Mouse (Mus musculus): ENCODE results near the gene Dennd1a. TPM values are rescaled to one million over a fixed set of nuclear protein-coding genes. Genes with fewer than 3 reads are reported as not detected.

The Dennd1a gene
- total RNA-seq, 1 experiment from 2014 or later, result 35.3 TPM

DNA sequence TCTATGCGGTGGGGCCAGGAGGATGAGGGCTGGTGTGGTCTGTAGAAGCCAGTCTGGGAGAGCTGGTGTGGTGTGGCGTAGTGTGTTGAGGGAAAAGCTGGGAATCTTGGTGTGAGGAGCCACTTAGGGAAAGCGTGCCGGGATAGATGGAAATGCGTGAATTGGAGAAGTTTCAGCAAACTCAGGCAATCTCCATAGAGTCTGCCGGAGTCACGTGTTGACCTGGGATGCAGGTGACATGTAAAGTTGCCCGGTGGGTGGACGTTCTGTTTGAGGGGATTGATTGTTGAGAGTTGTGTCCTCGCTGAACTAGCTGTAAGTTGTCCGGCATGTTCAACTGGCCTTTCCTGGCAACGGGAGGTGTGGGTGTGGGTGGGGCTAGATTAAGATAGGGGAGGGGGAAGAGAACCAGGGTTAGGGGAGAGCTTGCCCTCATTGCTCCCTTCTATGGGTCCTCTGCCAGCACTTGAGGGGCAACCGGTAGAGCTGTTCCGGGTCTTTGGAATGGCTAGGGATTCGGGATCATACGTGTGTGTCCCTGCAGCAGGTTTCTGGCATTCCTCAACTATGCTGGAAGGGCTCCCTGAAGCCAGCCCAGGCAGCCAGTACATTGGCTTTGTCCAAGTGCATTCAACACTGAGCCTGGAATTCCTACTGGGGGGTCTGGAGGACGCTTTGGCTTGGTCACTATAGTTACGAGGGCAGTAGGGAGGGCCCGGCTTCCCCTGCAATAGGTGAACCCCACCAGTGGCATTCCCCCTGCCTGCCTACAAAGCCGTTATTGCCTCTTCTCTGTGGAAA is 510.4 kb downstream of the Dennd1a start:
- no peak for ATAC-seq (ENCODE audit: extremely low read depth, insufficient number of reproducible peaks, low FRiP score, poor library complexity, severe bottlenecking)

DNA sequence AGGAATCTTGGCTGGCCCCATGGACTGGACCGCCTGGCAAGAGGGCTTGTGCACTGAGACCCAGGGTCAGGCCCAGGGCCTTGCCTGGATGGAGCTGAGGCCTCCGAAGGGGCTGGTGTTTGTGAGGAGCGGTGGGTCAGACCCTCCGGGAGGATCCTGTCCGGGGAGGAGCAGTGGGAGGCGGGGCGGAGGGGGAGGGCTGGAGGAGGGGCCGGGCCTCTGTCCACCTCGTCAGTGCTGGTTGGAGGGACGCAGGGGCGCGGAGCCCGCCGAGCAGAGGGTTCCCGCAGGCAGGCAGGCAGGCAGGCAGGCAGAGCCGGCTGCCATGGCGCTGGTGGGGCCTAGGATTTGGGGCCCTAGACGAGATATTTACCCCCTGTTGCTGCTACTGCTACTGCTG is 511.2 kb downstream of the Dennd1a start, which contains the start of gene Crb2:
Gene Crb2 (plus strand): TSS at position 234 of the 400 bp plus-strand sequence.
- no peak for ATAC-seq (ENCODE audit: extremely low read depth, insufficient number of reproducible peaks, low FRiP score, poor library complexity, severe bottlenecking)

DNA sequence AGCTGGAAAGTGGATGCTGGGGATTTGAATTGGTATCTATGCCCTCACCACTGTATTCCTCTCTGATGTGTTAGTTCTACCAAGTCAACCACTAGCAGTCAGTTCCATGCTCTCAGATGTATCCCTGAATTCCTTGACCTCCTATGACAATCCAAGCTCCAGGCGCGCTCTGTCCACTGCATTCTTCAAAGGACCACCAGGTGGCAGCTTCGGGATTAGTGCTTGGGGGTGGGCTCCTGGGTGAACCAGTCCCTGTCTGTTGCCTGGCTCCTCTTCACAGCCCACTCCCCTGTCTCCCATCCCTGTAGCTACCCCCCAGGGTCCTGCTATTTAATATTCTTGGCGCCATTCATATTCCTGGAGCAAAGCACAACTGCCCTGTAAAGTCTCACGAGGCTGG is 512.6 kb downstream of the Dennd1a start:
- ATAC-seq (ENCODE audit: extremely low read depth, insufficient number of reproducible peaks, low FRiP score, poor library complexity, severe bottlenecking), result no peak

DNA sequence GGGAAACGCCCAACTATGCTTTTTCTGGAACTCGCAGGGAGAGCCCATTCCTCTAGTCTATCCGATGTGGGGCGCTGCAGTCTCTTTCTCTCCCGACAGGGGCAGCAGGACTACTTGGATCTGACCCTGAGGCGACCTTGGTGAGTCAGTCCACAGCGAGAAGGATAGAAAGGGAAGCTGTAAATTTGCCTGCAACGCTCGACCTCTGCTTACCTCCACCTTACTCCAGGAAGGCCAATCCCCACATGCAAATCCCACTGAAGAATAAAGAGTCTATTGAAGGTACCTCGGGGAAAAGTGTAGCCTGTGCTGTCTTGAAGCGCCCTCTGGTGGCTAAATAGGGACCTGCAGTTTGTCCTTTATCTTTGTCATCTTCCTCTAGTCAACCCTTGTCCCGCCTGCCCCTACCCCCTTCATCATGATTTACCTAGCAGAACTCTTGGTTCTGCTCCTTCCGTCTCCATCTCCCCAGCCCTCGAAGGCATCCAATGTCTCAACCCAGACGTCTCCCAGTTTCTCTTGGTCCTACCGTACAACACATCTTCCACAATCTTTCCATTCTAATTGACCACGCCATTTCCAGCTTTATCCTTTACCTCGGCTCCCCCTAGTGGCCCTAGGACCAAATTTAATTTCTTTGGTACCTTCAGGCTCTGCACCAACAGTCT is 515.4 kb downstream of the Dennd1a start:
- ATAC-seq (ENCODE audit: extremely low read depth, insufficient number of reproducible peaks, low FRiP score, poor library complexity, severe bottlenecking), result peak; percentile 59

DNA sequence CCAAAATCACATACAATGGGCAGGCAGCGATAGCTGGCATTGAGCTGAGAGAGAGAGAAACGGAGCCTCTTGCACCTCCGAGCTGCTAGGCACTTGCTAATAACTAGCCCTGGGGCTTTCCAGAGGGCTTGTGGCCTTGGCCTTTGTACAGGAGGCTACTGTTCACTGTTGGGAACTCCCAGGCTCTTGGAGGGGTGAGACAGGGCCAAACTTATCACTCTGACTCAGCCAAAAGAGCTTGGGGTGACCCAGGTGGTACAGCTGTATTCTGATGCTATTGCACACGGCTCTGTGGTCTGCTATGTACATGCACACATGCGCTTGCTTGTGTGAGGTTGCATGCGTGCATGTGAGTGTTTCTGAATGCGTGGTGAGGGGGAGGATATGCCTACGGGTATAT is 517.4 kb downstream of the Dennd1a start:
- no peak for ATAC-seq (ENCODE audit: extremely low read depth, insufficient number of reproducible peaks, low FRiP score, poor library complexity, severe bottlenecking)

DNA sequence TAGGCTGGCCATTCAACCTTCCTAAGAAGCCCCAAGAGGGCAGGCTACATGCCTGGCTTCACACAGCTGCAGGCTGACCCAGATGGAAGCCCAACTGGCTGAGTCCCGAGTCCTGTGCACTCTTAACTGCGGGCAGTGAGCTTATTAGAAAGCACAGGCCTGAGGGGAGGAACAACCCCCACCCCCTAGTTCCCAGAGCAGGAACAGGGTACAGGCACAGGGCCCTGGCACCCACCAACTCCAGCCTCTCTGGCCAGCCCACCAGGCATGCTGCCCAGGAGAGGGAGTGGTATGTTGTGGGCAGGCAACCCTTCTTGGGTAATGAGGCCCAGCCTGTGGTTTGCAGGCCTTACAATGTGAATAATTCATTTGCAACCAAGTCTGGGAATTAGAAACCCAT is 518.3 kb downstream of the Dennd1a start:
- ATAC-seq (ENCODE audit: extremely low read depth, insufficient number of reproducible peaks, low FRiP score, poor library complexity, severe bottlenecking), result no peak

DNA sequence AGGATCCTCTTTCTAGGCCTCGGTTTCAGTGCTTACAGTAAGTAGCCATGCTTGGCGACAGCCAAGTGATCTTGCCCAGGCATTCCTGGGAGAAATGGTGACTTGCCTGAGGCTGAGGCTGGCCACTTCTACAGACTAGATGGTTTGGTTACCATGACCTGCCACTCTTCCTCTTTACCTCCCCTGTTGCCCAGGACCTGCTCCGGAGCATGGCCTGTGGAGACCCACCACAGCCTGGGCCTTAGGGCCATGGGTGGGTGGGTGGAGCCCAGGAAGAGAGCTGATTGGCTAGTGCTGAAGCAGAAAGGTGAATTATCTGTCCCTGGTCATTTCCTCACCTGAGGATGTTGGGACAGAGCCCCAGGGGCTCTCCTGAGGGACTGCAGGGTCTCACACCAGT is 519.5 kb downstream of the Dennd1a start:
- ATAC-seq (ENCODE audit: extremely low read depth, insufficient number of reproducible peaks, low FRiP score, poor library complexity, severe bottlenecking), result no peak

DNA sequence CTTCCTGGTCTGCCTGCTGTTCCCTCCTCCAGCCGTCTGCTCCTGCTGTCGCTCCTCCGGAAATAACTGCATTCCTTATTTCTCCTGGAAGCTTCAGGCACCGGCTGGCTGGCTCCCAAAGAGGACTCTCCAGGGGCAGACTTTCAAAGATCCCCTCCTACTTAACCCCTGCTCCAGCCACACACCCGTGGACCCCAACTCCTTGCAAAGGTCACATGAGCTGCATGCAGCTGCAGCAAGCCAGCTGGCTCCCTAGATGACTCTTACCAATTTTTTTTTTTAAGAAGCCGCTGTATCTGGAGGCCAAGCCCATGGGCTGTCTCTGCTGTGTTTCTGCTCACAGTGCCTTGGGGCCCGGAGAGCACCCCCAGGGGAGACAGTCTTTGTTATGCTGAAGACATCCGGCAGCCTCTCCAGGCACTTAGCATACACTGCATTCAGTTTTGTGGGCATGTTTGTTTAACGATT is 520.1 kb downstream of the Dennd1a start:
- ATAC-seq (ENCODE audit: extremely low read depth, insufficient number of reproducible peaks, low FRiP score, poor library complexity, severe bottlenecking), result peak; percentile 37; the same call in 1 of the 2 replicates

DNA sequence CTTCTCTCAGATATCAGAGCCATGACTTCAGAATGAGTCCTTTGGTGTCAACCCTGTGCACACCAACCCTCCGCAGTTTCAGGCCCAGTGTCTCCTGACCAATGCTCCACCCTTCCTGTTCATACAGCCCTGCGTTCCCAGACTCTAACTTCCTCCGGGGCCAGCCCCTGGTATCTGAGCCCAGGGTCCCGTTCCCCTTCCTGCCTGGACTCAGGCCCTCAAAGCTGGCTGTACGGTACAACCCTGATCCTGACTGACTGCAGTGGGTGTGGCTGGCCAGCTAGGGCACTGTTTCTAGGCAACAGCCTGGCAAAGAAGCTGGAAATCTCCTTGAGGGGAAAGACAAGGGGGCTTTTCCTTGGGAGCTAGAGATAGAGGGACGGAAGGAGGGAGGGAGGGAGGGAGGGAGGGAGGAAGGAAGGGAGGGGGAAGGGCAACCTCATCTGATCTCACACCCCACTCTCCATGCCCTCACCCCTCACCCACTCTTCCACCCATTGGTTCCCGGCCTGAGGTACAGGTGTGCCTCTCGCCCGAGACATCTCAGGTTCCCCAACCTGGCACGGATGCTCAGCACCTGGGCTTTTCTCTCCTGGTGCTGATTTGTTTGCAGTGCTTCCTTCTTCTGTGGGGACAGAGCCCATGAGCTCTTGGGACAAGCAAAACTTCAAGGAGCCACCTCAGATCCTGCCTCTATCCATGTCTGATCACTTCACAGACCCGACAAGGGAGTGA is 521.0 kb downstream of the Dennd1a start:
- ATAC-seq (ENCODE audit: extremely low read depth, insufficient number of reproducible peaks, low FRiP score, poor library complexity, severe bottlenecking), result no peak

DNA sequence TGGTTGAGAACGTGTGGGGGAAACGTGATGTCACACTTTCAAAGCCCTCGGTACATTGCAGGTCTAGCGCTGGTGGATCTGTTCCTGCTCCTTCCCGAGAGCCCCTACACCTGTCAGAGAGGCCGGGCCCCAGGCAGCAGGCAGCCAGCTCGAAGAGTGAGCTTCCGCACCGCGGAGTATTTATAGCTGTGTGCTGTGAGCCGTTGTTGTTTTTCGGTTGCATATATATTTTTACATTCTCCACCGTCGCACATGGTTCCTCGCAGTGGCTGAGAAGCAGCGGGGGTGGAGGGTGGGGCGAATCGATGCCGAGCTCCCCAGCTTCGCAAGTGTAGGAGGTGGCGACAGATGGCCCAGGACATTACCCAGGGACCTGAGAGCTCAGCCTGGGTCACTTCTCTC is 522.1 kb downstream of the Dennd1a start:
- peak; percentile 62 for ATAC-seq (ENCODE audit: extremely low read depth, insufficient number of reproducible peaks, low FRiP score, poor library complexity, severe bottlenecking)

DNA sequence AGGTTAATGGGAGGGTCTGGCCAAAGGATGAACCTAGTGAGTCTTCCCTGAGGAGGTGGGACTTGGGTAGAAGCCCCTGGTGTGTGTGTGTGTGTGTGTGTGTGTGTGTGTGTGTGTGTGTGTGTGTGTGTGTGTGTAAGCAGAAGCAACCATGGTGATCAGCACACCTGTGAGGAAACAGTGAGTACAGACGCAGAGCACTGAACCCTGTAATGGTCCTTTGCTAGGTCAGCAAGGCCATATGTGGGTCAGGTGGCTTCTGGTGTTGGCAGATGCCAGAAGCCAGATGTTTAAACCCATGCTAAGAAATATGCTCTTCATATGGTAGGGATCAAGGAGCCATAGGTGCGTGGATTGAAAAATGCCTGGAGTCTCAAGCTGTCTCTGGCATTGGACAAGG is 522.7 kb downstream of the Dennd1a start:
- ATAC-seq (ENCODE audit: extremely low read depth, insufficient number of reproducible peaks, low FRiP score, poor library complexity, severe bottlenecking), result no peak

DNA sequence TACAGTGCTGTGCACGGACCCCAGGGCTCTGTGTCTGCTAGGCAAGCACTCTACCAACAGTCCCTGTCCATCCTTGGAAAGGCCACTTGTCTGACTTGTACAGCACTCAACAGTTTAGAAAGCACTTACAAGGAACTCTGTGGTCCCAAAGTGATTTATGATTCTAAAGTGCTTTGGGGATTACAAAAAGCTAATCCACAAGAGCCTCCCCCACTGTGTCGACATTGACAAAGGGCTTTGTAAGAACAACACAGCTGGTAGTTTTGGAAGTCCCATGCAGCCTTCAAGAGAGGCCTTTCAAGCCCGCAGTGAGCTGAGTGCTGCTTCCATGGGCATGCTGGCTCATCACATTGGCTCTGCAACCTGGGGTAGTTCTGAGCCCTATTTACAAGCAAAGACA is 523.6 kb downstream of the Dennd1a start:
- no peak for ATAC-seq (ENCODE audit: extremely low read depth, insufficient number of reproducible peaks, low FRiP score, poor library complexity, severe bottlenecking)

DNA sequence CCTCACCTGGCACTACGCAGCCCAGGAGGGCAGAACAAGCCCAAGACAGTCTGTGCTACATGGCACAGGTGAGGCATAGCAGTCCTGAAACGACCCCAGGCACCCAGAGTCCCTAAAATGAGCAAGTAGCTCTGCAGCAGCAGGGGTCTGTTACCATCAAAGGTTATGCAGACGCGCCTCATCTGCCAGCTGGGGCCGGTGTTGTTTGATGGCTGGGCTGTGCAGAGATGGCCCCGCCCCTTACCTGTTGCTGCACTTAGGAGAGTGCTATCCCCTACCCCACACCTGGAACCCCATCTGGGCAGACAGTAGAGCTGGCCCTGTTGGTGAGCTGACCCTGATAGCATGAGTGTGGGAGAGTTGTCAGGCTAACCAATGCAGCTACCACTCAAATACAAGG is 526.6 kb downstream of the Dennd1a start:
- ATAC-seq (ENCODE audit: extremely low read depth, insufficient number of reproducible peaks, low FRiP score, poor library complexity, severe bottlenecking), result no peak

DNA sequence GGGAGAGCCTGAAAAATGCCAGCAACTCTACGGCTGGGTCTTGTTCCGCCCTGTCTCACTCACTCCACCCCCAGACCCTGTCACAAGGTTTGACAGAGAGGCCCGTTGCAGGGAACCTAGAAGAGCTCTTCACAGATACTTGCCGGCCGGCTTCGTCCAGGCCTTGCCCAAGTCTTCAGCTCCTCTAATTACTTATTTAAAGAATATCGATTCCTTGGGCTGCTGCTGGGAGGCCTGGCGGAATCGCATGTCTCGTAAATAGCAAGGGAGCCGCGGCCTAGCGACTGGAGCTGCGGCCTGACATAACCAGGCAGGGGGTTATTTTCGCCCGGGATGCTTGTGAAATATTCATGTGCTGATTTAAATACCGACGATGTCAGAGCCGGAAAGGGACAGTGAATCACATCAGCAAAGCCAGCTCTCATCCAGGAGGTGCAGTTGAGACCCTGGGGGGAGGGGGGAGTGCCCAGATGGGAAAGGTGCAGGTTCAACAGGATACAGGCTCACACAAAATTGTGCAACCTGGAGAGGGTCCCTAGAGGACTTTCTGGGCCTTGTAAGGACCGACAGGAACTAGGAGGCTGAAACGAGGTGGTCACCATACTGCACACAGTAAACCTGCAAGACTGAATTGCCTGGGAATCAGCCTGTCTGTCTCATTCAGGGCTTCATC is 528.7 kb downstream of the Dennd1a start:
- no peak for ATAC-seq (ENCODE audit: extremely low read depth, insufficient number of reproducible peaks, low FRiP score, poor library complexity, severe bottlenecking)

DNA sequence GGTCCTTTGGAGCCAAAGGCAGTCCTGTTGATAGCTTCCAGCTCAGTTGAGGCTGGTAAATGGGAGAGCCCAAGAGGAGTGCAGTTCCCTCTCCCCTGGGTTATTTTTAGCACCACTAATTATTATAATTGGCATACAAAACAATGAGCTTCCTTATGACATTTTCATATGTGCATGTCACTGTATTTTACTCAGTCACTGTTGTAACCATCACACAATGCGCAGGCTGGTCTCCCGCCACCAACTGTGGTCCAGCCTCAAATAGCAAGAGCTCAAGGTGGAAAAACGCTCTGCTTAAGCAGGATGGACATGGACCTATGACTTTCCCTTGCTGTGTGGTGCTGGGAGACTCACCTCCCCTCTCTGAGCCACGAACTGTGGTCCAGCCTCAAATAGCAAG is 529.4 kb downstream of the Dennd1a start:
- no peak for ATAC-seq (ENCODE audit: extremely low read depth, insufficient number of reproducible peaks, low FRiP score, poor library complexity, severe bottlenecking)

DNA sequence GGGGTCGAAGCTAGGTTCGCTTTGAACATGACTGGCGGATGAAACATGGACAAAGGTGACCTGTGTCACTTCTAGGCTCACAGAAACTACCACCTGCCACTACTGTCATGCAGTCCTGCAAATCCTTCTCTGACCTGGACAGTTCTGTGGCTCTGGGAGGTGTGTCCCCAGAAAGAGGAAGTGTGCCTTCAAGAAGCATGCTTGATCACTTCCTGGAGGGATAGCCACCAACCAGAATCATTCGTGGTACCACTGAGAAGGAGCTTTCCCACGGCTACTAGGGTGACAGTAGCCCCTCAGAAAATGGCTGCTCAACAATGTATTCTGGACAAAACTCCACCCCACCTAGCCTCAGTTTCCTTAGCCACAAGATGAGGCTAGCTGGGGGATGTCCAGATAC is 530.2 kb downstream of the Dennd1a start:
- ATAC-seq (ENCODE audit: extremely low read depth, insufficient number of reproducible peaks, low FRiP score, poor library complexity, severe bottlenecking), result peak; percentile 85

DNA sequence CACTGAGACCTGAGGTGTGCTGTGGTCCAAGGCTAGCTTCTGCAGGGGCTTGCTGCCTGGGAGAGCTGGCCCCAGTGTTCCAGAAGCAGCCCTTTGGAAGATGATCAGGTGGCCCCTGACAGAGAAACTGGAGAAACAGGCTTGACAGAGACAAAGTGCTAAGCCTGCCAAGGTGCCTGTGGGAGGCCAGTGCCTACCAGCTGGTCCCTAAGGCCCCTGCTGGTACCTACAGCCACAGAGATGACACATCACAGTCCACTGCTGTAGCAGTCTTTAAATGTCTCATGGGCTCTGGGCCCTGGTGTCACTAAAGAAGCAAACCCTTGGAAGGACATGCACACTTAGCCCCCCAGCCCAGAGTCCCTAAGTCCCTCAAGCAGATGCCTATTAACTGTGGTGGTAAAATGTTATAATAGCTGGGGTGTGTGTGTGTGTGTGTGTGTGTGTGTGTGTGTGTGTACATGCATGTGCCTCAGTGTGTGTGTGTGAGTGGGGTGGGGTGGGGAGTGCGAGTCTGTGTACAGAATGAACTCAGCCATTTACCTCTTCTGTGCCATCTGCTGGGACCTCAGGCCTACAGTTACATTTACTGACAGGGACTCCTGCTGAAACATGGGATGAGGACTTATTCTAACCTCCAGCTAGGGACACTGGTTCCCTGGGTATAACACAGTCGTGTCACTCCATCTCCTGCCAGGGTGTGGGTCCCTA is 530.8 kb downstream of the Dennd1a start:
- ATAC-seq (ENCODE audit: extremely low read depth, insufficient number of reproducible peaks, low FRiP score, poor library complexity, severe bottlenecking), result no peak

DNA sequence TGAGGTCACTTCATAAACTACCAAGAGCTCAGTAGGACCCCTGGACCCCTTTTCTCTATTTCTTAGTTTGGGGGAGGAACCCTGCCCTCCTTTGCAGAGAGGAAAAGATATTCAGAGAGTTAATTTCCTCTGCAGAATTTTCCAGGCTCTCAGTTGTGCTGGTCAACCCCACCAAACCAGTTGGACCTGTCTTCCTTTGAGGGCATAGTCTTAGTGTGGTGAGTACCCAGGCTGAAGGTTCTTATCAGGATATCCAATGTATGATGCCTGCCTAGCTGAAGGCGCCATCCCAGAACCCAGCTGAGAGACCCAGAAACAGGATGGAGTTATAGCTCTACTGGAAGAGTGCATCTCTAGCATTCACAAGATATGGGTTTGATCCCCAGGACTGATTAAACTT is 536.1 kb downstream of the Dennd1a start:
- no peak for ATAC-seq (ENCODE audit: extremely low read depth, insufficient number of reproducible peaks, low FRiP score, poor library complexity, severe bottlenecking)

DNA sequence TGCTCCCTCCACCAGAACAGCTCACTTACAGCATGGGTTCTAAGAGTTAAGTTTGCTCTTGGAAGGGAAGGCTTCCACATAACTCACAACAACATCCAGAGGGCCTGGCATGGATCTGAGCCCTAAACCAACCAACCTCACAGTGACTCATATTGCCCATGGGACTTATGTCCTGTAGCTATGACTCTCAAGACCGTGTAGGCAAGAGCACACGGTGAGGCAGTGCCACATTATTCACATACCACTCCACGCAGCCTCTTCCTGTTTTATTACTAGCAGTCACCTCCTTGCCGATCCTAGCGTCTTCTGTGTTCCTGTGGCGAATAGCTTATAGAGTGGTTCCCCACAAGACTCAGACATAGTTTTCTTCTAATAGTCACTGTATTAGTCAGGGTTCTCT is 537.9 kb downstream of the Dennd1a start:
- peak; percentile 23; the same call in 1 of the 2 replicates for ATAC-seq (ENCODE audit: extremely low read depth, insufficient number of reproducible peaks, low FRiP score, poor library complexity, severe bottlenecking)

All from neutrophil, adult 5-6 weeks (primary cell).